Mouse (Mus musculus) layer of hippocampus, adult 11-12 months (tissue): ENCODE measurements at regions not wholly inside any gene's neighbourhood (a gene's known extent, or its start where the extent isn't known, plus 50 kb on each side); places are given as distances from the start of the nearest gene placed in this dataset.

ENCODE experiments used
- DNase-seq: peaks from one replicate; pipeline ENCODE4 v3.0.0; 2022; ENCODE audit warnings: low spot score

DNA sequence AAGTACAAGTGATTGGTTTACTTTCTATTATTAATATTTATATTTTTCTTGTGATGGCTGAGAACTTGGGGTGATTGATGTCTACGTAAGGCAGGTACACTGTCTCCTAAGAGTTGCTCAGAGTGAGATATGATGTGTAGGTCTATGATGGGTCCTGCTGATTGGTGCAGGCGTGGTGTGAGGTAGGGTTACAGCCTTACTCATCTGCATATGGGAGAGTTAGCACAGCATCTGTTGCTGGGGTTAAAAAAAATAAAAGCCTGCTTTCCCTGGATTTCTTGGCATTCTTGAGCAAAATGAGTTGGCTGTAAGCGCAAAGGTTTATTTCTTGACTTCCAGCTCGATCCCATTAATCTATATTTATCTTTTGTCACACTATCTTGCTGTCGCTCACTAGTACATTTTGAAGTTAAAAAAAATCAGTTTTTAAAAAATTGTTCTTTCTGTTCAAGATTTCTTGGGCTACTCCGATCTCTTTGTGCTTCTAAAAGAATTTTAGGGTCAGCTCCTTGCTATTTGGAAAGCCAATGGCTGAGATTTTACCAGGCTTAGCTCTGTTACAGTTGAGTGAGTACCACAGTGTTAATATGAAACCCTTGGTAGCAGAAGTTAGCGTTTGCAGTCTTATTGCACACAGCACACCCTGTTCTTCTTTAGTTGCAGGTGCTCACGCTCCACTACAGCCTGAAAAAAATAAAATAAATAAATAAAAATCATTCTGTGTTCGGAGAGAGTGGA, 482.0 kb downstream of the Plekhb2 start:
- no peak for DNase-seq

DNA sequence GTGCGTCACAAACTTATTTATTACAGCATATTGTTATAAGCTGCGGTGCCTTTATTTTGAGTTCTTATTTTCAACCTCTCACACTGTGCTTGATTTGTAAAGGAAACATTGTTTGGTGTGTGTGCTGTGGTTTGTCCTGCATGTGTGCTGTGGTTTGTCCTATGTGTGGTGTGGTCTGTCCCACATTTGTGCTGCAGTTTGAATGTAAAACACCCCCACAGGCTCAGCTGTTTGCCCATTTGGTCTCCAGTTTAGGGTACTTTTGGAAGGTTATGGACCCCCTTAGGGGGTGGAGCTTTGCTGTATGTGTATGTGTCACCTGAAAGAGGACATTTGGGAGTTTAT, 482.5 kb downstream of the Plekhb2 start:
- no peak for DNase-seq

DNA sequence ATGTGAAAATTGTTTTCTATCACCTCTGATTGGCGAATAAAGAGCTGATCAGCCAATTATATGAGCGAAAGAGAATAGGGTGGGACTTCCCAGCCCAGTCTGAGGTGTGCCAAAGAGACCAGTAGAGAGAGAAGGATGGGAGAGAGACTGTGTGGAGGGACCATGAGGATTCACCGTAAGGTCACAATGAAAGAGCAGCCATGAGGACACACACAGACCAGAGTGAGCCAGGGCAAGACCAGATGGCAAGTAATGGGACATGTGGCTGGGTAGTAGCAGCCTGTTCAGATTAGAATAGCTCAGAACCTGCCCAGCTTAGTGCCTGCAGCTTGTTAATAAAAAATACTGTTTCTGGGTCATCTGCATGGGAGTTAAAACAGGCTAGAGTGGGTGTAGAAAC, 487.9 kb downstream of the Plekhb2 start:
- no peak for DNase-seq

DNA sequence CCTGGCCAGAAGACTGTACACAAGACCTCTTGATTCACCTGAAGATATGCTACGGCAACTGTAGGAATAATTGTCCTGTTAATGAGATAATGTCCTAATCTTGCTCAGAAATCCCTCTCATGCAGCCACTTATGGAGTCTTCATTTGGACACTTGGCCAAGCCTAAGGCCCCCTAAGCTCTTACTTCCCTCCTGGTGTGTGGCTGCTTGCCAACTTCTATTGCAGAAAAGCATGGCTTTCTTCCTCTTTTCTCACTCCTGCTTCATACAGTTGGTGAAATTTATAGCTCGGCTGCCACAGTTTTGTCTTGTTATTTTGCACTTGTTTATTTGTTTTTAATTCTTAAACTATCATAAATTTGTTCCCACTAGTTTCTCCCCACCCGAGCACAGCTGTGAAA, 488.4 kb downstream of the Plekhb2 start:
- DNase-seq = no peak

DNA sequence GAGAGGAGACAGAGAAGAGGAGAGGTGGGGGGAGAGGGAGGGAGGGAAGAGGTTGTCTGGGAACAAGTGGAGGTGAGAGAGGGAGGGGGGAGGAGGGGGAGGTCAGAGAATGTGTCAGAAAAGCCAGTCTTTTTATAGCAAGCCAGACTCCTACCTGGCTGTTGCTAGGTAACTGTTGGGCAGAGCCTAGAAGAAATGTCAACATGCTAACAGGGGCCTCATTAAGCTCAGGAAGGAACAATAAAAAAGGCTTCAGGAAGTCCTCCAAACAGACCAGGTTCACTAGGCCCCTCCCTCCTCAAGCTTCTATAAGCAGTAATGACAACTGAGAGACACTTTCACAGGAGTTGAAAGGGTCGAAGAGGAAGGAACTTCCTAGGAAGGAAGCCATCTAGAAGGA, 494.8 kb downstream of the Plekhb2 start:
- DNase-seq = no peak

DNA sequence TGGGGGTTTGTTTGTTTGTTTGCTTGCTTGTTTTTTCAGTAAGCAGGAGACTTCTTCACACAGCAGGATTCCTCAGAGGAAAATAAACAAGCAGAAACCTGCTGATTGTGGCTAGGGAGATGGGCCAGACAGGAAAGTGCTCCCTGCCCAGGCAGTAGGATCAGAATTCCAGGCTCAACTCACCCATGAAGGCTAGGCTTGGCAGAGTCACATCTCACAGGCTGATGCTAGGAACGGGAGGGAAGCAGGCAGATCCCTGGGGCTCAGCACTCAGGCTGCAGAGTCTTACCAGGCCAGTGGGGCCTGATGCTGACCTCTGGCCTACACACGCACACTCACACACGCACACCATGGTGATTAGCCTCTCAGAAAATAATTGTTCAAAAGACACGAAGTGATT, 498.5 kb downstream of the Plekhb2 start:
- DNase-seq = no peak

DNA sequence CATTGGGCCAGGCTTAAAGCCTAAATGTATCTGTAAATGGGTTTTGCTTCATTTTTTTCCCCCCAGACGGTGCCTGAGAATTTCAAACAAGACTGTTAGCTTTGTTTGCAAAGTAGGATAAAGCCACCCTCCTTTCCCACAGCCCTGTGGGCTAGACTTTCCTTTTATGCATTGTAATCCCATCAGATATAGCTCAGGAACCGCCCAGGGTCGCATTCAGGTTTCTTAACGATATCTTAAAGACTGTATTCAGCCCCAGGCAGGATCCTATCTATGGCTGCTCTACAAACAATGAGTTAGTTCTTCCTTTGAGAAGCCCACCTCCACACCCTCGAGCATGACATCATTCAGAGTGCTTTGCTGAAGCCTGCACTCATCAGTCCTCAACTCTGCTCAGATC, 509.2 kb downstream of the Plekhb2 start:
- no peak for DNase-seq

DNA sequence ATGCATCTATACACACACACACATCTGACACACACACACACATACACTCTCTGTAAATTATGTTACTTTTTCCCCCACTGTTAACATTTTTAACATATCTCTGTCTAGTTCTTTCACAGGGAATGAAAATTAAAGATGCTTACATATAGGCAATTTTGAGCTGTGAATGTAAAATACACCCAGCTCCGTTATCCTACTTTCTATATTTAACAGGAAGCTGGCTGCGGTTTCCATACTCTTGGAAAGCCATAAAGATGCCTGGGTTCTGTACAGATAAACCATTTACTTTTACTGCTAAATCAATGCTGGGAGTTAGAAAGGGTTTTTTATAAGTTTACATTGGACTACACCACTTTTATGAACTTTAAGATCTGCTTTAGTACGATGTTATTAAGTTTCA, 511.7 kb downstream of the Plekhb2 start:
- no peak for DNase-seq

DNA sequence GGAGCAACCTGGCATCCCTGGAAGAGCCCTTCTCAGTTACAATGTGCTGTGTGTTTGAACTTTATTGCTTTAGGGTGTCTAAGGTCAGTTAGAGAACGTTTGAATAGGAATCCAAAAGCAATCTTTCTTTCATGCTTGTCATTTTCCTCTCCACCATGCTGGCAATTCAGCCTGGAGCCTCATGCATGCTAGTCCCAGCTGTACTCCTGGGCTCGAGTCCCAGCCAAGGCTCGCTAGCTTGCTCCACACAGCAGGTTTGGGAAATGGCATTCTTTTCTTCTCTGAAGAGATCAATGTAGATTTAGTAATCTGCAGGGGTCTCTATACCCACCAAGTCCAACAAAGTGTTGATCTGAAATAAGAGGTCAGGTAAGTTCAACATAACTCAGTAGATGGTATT, 513.1 kb downstream of the Plekhb2 start:
- peak; percentile 16 for DNase-seq

DNA sequence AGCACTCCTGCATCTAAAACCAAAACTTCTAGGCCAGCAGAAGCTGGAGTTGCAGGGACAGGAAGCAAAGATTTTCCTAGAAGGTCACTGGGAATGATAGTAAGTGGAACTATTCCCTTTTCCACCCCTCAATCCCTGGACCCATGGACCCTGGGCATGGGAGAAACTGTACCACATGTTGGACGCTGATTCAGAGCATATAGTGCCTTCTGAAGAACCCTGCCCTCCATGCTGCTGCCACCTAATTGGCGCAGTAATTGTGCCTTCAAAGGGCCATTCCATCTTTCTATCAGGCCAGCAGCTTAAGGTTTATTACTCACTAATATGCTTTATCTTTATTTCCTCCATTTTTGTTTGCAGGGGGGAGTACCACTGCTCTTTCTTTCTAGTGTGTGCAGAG, 516.8 kb downstream of the Plekhb2 start:
- DNase-seq = no peak

DNA sequence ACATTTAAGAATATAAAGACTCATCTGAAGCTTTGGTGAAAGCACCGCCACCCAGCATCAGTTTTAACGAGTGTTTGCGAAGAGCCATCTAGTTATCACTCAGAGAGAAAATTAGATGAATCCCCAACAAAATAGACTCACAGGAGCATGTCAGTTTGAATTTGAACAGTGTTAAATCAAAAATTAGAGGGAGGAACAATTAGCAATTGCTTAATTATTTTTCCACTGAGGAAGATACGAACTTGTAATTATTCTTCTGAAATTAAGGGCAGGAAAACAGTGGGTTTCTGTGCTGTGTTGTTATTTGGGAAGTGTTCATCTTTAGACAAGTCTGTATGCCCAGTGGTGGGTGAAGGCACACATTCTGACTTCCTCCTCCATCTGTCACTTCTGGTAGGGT, 523.0 kb downstream of the Plekhb2 start:
- DNase-seq = no peak

DNA sequence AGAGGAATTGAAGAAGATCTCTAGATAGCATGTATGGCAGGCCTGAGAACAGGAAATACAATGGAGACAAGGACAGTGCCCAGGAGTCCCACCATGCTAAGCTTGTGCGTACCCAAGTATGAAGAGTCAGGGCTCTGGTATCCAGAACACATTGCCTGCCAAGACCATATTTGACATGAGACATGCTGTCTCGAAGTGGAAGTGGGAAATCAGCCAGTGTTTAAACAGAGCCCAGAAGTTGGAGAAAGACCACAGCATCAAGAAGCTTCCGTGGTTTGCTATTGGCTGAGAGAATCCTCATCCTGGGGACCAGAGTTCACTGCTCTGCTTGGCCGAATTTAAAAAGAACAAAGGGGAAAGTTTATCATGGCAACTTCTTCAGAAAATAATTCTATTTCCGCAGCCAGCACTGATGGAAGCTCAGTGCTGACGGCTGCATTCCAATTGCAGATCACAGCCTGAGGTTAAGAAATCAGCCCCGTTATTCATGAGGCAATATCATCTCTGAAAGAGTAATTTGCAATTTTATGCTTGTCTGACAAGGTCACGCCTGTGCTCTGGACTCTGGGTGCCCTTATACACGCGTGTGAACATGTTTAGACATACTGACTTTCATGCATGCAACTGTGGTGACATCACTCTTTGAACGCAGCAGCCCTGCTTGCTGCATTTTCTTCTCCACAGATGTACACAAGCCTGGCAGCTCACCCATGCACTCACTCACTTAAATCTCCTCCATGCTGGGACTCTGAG, 531.0 kb downstream of the Plekhb2 start:
- DNase-seq = no peak

DNA sequence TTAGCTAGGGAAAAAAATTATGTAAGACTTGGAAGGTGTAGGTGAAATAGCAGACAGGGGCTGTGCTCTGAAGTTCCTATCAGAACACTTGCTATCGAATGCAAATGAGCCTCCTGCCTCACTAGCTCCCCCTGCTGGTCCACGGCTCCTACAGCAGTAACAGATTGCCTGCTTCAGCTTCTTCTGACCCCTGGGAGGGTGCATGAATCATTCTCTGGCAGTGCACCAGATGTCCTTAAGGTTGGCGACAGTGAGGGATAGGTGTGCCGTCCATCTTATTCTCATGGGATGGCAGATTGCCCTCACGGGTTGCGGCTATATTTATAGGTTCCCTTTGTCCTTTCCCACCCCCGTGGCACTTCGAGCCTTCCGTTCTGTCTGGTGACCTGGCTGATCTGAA, 535.7 kb downstream of the Plekhb2 start:
- peak; percentile 68 for DNase-seq

DNA sequence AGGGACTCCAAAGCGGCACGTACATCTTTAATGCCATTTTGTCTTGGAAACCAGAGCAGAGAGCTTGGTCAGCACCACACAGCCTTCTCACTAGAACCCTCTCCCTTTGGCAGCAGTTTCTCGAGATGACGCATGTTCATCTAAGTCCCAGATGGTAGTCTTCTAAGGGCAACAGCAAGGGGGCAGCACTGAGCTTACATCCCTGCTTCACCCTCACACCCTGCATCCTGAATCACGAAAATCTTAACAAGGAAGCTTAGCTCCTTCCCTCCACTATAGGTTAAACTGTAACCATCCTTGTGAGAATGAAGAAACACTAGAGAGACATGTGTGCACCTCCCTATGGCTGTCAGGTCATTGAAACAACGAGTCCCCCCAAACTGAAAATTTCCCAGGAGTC, 538.4 kb downstream of the Plekhb2 start:
- peak; percentile 70 for DNase-seq

DNA sequence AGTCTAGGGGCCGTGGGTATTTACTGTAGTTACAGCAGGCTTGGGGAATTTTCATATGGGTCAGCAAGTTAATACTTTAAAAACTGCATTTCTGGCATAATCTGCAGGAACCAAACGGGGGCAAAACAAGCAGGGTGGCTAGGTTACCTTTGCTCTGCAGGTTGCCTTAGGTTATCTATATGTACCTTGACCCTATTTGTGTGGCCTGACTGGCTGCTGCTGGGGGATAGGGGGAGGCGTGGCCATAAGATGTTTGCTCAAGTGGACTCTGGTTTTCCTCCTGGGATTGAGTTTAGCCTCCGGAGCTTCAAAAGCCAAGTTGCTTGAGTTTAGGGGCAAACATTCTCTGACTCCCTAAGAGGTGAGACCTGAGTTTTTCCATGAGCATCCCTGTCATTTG, 540.6 kb downstream of the Plekhb2 start:
- no peak for DNase-seq

DNA sequence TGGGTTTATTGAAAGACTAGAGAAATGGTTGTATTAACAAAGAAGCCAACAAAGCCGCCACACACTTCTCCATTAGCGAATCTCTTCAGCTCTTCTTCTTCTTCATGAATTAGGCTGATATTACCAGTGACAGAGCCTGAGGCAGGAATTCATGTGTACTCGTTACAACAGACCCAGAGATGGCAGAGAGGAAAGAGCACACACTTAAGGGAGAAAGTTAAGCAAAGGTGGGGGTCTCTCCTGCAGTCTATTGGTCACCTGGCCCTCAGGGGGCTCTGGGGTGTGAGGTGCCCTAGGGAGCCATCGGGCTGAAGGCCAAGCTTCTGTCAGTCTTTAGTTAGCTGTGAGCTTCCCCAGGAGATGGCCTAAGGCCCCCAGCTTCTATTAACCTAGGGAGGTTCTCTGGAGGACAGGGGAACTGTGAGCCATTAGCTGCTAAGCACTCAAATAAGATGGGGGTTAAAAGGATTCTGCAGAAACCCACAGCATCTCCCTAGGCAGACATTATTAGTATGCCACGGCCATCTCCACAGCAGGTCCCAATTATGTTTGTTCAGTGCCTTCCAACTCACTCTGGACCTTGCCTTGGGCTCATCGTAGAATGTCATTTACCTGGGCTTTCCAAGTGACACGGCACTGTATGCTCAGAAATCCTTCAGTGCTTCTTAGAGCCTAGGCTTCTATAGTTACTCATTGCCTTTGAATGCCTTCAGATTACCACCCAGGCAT, 541.2 kb downstream of the Plekhb2 start:
- no peak for DNase-seq

DNA sequence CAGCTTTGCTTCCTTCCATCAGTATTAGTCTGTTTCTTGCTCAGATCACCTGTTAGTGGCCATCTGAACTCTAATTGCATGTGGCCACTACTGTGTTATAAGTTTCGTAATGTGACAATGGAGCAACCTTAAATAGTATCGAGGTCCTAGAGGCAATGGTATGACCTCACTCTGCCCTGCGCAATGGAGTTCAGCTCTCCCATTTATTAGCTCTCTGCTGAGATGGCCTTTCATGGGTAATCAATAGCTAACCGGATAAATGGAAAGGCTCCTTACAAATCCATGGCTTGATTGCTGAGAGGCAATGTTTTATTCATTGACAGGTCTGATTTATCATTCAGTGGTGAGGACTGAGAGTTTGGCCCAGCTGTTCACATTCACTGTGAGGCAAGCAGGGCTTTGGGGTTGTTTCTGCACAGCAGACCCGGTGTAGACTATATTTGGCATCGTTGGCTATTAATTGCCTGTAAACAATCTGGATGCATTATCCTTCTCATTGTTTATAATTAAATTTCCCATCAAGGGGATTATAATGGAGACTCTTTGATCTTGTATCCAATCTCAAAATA, 543.9 kb downstream of the Plekhb2 start:
- no peak for DNase-seq

DNA sequence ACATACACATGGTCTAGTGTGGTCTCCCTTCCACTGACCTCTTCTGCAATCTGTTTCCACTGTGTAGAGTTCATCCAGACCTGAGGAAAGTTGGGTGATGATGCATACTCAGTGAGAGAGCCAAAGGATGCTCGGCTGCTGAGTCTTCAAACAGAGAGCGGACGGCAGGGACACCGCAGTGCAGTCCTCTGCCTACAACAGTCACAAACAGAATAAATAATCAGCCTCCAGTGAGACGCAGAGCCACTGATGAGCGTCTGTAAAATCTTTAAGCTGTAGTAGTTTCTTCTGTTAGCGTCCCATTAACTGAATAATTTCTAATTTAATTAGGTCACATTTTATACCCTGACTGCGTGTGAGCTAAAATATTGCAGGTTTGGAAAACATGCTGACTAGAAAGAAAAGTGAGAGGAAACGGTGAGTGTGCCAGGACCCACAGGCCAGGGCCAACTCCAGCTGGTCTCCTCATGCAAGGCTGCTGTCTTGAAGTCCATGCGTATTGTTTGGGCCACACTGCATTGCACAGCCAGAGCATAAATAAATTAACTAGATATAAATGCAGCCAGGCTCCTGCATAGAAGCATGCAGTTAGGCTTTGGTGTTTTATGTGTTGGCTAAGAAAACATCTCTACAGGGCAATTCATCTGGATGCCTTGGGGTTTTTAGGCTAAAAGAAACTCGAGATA, 551.0 kb downstream of the Plekhb2 start:
- no peak for DNase-seq

DNA sequence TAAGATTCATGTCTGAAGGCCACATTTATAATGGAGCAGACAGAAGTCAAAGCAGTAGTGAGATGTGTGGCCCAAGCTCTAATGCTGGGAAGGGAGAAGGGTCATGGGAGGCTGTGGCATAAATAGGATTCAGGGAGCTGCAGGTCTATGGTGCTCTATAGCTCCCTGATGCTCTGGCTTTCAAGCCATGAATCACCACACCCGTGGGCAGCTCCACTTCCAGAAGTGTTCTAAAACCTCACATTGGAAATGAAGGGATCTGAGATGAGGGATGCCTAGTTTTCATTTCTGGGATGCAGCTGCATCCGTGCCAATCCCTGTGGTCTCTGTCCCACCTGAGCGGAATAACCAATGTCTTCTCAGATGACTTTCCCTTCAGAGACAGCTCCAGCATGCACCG, 553.2 kb downstream of the Plekhb2 start:
- DNase-seq = no peak

DNA sequence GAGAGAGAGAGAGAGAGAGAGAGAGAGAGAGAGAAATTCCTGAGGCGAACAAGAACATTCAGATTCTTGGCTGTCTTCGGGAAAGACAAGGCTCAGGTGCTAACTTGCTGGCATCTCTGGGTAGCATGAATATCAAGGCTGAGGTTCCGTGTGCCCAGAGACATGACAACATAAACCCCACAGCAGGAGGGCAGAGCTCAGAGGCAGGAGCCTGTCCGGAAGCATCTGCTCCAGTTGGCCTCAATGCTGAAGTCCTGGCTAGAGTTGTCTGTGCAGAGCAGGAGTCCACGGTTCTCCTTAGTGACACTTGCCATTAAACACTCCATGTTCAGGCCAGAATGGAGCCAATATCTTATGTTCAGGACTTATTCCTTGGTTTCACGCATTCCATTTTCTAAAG, 555.6 kb downstream of the Plekhb2 start:
- DNase-seq = no peak

DNA sequence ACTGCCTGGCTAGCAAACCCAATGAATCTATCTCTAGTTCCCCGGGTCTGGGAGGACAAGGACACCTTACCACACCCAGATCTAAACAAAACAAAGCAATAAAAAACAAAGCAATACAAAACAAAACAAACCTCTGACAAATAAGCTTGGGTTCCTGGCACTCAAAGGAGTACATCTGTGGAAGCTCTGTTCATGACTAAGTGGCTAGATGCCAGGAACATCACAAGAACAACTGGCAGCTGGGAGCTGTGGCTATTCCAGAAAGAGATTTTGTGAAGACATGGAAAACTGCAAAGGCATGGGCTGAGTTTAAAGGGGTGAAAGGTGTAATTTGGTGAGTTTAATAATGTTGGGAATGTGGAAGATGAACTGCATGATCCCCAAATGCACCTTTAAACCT, 565.9 kb downstream of the Plekhb2 start:
- peak; percentile 26 for DNase-seq

DNA sequence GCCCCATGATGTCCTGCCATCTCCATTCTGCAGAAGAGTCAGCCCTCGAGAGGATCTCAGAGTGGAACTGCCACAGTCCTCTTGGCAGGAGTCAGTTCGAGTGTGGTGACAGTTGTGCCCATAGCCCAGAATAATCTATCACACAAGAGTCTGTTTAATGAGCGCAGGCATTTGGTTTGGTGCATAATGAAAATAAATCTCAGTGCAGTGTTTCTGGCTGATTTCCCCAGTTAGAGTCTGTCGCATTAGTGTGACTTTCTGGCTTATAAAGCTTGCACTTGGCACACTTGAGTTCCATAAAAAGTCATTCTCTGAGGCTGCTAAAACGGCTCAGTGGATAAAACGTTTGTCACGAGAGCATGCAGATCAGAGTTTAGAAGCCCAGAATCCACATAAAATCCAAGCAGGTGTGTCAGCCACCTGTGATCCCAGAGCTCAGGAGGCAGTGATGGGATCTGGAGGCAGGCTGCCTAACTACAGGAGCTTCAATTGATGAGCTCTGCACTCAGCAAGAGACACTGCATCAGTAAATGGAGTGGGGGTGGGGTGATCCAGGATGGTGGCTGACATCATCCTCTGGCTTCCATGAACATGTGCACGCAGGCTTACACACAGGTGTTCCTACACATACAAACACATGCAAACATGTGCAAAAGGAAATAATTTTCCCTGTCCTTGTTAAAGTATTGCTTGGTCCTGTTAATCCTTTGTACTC, 578.5 kb downstream of the Plekhb2 start:
- peak; percentile 26 for DNase-seq
